Mouse (Mus musculus): ENCODE data around the gene Zc3h18.

The Zc3h18 gene

GRCm38 (mm10) chr8:122393717-122394116, 17.3 kb downstream of the Zc3h18 start:
- DNase-seq (ENCODE audit: low read depth, low spot score): no peak

DNA sequence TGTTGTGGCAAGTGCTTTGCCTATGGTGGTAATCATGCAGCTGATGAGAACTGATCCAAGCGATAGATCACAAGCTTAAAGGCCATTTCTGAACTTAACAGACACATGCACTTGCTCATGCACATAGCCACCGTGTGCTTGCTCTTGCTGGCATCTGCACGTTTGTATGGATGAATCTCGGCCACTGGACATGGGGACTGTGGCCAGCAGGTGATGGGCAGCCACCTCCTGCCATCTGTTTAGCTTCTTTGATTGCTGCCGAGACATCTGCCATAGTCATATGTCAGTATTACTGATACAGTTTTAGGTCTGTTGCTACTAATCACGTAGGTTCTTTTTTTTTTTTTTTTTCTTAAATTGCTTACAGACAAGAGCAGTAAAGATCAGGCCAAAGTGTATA, 18.9 kb downstream of the Zc3h18 start:
- DNase-seq (ENCODE audit: low read depth, low spot score): no peak

- no peak for DNase-seq (ENCODE audit: low read depth, low spot score)
These were observed 21.8 kb downstream of the Zc3h18 start for GRCm38 (mm10) chr8:122398186-122398585.

DNA sequence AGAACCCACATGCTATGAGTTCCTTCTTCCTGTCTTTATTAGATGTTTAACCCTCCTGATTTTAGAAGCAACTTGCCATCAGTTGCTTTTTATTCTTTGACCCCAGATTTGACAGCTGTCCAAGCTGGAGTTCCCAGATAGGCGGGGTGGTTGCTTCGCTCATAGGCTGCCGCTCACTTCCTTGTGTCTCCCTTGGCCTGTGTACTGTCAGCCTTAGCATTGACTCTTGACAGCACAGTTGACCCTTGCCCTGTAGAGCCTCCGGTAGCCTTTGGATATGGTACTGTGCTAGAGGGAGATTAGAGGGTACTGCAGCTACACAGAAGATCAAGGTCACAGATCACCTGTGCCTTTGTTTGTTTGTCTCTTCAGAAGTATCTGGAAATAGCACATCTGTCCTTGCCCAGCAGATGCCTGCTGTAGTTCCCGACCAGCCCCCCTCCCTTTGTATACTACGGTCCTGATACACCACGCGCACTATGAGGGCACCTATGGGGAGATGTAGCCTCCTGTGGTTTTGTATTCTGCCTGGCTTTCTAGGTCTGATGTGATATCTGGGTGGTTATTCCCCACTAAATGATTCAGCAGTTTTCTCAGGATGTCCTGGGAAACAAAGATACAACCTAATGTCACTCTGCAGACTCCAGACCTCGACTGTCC, 28.9 kb downstream of the Zc3h18 start:
- no peak for DNase-seq (ENCODE audit: low read depth, low spot score)

DNA sequence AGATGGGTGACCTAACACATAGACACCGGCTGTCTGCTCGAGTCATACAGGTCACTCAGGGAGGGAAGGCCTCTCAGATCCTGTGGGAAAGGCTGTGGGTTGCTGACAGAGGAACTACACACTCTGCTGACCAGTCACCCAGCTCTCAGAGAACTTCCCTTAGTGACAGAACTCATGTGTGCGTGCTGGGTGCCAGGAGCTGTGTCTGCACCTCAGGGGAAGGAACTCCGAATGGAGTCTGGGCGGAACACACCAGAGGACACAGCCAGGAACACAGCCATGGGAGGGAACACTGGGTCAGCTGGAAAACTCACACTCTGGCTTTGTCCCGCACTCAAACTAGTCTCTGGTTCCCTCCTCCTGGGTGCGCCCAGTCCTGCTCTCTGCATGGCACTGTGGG, 31.3 kb downstream of the Zc3h18 start:
- no peak for DNase-seq (ENCODE audit: low read depth, low spot score)

GRCm38 (mm10) chr8:122414311-122414710, 37.9 kb downstream of the Zc3h18 start:
- DNase-seq (ENCODE audit: low read depth, low spot score): no peak

- DNase-seq (ENCODE audit: low read depth, low spot score): no peak
These were observed 39.1 kb downstream of the Zc3h18 start for GRCm38 (mm10) chr8:122415554-122415953.

- no peak for DNase-seq (ENCODE audit: low read depth, low spot score)
These were observed 43.6 kb downstream of the Zc3h18 start for GRCm38 (mm10) chr8:122419881-122420555.

DNA sequence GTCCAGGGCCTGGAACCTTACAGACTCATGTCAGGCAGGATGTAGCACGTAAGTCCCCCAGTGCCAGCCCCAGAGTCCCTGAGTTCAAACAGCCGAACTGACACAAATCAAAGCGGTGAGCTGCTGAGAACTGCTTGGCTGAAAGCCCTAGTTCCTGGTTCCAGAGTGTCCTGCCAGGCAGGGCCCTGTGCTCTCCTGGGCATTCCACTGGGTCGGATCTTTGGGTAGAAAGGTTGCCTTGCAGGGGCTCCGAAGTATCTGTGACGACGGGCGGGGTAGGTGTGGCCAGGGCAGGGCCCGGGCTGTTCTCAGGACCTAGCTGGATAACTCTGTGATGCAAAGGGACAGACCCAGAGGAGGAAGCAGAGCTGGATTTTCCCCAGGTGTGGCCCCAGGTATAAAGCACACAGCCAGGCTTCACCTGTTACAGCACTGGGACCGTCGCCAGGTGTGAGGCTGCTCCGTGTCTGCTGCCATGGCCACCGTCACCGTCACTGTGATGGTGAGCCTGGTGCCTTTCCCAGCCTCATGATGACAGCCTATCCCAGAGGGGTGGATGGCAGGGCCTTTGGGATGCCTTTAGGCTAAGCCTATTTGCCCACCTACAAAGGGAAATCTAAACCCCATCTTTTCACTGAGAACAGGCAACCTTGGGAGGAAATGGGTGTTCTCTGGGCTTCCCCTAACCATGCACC, 45.1 kb downstream of the Zc3h18 start, which contains the start of gene Il17c:
Gene Il17c (plus strand): TSS at position 645 of the 695 bp plus-strand sequence.
- no peak for DNase-seq (ENCODE audit: low read depth, low spot score)

DNA sequence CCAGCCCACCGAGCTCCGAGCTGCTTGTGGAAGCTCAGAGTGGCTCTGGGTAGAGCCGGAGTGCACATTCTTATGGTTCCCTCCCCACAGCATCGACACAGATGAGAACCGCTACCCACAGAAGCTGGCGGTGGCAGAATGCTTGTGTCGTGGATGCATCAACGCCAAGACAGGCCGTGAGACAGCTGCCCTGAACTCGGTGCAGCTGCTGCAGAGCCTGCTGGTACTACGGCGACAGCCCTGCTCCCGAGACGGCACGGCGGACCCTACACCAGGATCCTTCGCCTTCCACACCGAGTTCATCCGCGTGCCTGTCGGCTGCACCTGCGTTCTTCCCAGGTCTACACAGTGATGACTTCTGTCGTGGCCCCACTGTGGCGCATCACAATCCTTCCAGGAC, 46.8 kb downstream of the Zc3h18 start:
- DNase-seq (ENCODE audit: low read depth, low spot score): no peak

DNA sequence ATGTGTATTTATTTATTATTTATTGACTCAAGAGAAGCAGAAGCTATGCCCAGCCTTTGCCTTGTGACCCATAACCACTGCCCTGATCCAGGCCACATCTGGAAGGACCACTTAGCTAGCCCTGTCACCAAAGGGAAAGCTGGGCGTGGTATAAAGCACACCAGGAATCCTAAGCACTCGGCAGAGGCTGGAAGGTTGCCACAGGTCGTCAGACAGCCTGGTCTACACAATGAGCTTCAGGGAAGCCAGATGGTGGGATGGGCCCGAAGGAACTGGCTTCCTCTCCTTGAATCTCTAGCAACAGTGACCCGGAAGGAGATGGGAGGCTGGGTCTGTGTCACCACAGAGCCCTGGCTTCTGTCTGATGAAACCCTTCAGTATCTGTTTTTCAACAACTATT, 47.2 kb downstream of the Zc3h18 start:
- DNase-seq (ENCODE audit: low read depth, low spot score): no peak

GRCm38 (mm10) chr8:122426145-122426544, 49.7 kb downstream of the Zc3h18 start:
- DNase-seq (ENCODE audit: low read depth, low spot score): no peak

DNA sequence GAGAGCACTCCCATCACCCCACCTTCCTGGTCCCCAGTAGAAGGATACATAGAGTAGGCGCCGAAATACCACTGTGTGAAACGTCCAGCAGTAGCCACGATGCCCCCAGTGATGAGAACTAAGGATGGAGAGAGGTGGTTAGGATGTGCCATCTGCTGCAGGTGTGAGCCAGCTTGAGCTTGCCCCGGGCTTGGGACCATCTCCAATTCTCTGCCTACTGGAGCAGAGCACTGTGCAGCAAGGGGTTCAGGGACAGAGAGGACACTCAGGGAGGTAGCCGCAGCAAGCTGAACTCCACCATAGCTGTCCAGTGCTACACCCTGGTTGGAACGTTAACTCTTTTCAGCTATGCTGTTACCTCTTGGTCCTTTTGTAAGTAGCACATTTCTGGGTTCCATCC, 51.2 kb downstream of the Zc3h18 start:
- no peak for DNase-seq (ENCODE audit: low read depth, low spot score)

- DNase-seq (ENCODE audit: low read depth, low spot score): no peak
These were observed 51.8 kb downstream of the Zc3h18 start for GRCm38 (mm10) chr8:122428163-122428562.

DNA sequence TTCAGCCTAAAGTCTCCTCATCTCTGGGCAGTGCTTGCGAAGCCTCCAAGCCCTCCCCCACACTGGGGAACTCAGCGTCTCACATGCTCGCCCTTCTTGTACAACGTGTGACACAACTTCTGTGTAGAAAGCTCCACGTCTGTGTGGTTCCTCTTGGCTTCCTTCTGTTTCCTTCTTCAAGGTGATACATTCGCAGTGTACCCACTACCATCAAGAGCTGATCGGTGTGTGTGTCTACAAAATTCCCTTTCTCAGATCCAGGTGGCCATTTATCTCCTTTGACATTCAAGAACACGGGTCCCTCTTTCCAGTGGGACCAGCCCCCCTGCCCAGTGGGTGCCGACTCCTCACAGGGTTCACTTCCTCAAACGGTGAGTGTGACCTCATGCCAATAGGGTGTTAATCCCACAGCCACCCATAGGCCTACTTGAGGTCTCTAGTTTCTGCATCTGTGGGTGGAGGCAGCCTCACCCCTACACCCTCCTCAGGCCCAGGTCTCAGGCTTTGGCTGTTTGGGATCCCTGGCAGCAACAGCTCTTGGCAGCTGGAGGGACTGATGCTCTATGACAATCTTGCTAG, 53.7 kb downstream of the Zc3h18 start:
- no peak for DNase-seq (ENCODE audit: low read depth, low spot score)

DNA sequence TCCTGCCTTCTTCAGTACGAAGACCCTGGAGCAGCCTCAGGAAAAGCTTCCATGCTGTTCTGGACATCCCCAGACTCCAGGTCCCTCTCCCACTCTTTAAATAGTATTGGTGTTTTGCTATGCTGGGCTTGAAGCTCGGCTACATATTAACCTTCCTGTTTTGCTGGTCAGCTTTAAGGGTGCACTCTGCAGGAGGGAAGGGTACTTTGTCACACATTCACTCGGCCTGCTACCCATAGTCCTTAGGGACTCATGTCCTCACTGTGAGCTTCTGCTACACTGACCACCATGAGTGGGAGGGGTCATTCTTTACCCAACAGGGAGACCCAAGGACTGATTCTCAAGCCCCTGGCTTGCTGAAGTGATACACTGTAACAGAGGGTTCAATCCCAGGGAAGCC, 54.2 kb downstream of the Zc3h18 start:
- no peak for DNase-seq (ENCODE audit: low read depth, low spot score)

- no peak for DNase-seq (ENCODE audit: low read depth, low spot score)
These were observed 55.5 kb downstream of the Zc3h18 start for GRCm38 (mm10) chr8:122431694-122432442.

DNA sequence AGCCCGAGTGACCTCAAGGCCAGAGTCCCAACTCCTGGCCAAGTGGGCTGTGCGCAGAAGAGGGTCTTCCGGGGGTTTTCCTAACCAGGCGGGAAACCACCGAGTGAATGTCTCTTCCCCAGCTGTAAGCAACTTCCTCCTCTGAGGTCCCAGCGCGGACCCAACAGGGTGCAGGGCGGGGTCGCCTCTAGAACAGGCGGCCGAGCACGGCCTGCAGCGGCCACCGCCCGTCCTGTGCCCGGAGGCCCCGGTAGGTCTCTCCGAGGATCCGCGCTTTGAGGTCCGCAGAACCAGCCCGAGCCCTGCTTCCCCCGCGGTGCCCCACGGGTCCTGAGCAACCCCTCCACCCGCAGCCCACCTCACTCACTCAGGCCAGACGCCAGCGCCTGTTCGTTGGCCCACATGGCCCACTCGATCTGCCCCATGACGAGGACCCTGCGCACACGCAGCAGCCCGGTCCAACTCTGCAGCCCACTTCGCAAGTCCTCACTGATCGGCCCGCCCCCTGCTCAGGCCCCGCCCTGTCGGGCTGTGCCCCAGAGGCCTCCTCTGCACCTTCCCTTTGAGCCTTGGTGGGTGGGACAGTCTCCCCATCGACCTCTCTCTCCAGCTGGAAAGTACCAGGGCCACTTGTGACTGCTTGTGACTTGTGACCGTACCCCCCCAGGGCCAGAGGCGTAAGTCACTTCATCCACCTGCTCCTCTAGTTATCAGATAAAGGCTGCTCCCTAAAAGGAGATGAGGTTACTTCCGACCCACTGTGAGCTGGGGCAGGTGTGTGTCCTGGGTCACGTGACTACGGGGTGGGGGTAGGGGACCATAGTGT, 56.2 kb downstream of the Zc3h18 start, which contains the start of gene Cyba:
Gene Cyba (minus strand): TSS at position 488 of the 826 bp plus-strand sequence.
- no peak for DNase-seq (ENCODE audit: low read depth, low spot score)

DNA sequence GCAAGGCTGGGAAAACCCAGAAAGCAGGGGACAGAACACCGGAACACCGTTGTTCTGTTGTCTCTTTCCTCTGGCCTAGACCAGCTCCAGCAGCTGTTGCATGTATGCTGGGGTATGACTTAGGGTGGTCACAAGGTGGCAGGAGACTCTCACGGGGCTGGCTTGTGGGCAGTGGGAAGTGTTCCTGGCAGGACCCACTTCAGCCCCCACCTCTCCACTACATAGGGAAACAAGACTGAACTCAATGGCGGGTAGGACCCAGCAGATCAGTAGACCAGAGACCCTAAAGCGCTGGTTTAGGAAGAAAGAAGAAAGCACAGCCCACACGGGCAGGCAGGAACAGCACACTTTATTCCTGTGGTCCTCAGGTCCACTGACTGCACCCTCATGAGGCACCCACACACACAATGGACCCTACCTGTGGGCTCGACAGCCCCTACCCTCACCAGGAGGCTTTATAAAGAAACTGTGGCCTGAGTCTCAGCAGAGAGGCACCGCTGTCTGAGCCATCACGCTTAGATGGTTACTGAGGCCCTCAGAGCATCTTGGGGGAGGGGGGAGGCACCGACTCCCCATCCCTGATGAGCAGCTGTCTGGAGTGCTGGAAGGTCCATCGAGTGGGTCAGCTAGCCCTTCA, 57.0 kb downstream of the Zc3h18 start:
- DNase-seq (ENCODE audit: low read depth, low spot score): no peak

DNA sequence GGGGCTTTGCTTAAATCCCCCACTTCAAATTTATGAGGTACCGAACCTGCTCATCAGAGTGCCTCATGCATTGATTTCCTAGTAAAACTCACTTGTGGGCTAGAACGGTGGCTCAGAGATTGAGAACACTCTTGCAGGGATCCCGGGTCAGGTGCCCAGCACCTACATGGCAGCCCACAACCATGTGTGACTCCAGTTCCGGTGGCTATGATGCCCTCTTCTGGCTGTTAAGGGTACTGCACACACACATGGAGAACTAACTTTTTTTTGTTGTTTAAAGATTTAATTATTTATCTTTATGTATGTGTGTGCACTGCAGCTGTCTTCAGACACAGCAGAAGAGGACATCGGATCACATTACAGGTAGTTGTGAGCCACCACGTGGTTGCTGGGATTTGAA, 59.0 kb downstream of the Zc3h18 start:
- DNase-seq (ENCODE audit: low read depth, low spot score): no peak
